Mouse (Mus musculus) liver, embryonic 14 days (tissue): ENCODE results near the gene Rad51ap1. TPM values are rescaled to one million over a fixed set of nuclear protein-coding genes. Genes with fewer than 3 reads are reported as not detected.

Source experiments
- polyA plus RNA-seq: library from polyadenylated mRNA; depleted of rRNA; stranded (reverse); fragments of >200 nt; gene quantifications from 2 replicates; pipeline ENCODE4 v1.2.3, GENCODE M21; 2012; rRNA removed

Gene Rad51ap1
- 44.1 and 44.8 TPM in 2 replicates for polyA plus RNA-seq

DNA sequence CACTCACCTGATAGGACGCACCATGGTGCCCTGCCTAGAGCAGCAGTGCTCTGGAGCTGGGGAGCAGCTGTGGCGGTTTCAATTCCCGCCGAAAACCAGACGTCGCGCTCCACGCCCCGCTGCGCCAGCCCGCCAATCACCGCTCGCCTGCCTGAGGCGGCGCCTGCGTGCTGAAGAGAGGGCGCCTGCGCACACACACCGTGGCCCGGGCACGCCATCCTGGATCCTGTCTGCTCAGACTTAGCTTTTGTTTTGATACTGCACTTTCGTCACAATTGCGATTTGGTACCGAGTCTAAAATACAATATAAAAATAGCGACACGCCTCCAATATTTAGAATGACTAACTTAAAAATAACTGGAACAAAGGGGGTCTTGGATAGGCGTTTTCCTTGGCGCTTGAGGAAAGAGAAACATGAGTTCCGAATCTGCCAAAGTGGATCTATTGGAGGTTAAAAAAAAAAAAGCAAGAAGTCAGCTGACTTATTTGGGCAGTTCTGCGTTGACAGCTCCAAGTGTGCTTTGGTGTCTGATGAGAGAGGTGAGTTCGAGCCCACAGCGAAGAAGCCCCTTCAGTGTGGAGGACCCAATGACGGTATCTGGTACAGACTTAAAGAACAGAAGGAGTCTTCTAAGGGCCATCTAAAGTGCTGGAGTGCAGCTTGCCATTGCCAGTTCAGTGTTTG is at the start of gene Rad51ap1, which contains the start of gene D6Wsu163e:
Gene Rad51ap1 (minus strand): TSS at position 101 of the 685 bp plus-strand sequence.
Gene D6Wsu163e (plus strand): TSS at position 476 of the 685 bp plus-strand sequence.

GRCm38 (mm10) chr6:126921111-126921881 is 18.1 kb downstream of the Rad51ap1 start, which contains the start of gene Dyrk4:
Gene Dyrk4 (minus strand): TSS chr6:126921839.

Other genes starting within 250 kb of the Rad51ap1 start
- gene Kcna6, start 198.9 kb downstream of the Rad51ap1 start, polyA plus RNA-seq, result 0.05 and 0.09 TPM in 2 replicates
- gene Ndufa9, start 90.5 kb downstream of the Rad51ap1 start, polyA plus RNA-seq, result 63.0 and 70.2 TPM in 2 replicates
- 0.02 and 0.03 TPM in 2 replicates for gene Akap3, start 86.5 kb downstream of the Rad51ap1 start, polyA plus RNA-seq
- gene Dyrk4, start 17.7 kb downstream of the Rad51ap1 start, polyA plus RNA-seq, result 0.05 and 0.07 TPM in 2 replicates
- 9.3 and 11.1 TPM in 2 replicates for gene D6Wsu163e, start 375 bp upstream of the Rad51ap1 start, polyA plus RNA-seq
- gene Fgf6, start 76.0 kb upstream of the Rad51ap1 start, polyA plus RNA-seq, result 0.03 TPM in 1 of 2 replicates, not detected in the other
- gene Fgf23, start 133.3 kb upstream of the Rad51ap1 start, polyA plus RNA-seq, result not detected in 2 replicates
- 0.67 and 0.73 TPM in 2 replicates for gene Tigar, start 170.0 kb upstream of the Rad51ap1 start, polyA plus RNA-seq
- gene Ccnd2, start 212.6 kb upstream of the Rad51ap1 start, polyA plus RNA-seq, result 6.9 and 7.4 TPM in 2 replicates